Mouse (Mus musculus) heart, embryonic 12.5 days (tissue): ENCODE measurements around the gene Klhl22. TPM values are rescaled to one million over a fixed set of nuclear protein-coding genes. Genes with fewer than 3 reads are reported as not detected.

Experiments used
- ATAC-seq: fragments of 200-750 bp; cut with Nextera tagmentation; 2 replicates; pipeline ENCODE4 v1.8.0; 2017; ENCODE audit warnings: moderate TSS enrichment, moderate library complexity; ENCODE audit not compliant: insufficient number of reproducible peaks, low FRiP score
- H3K27ac ChIP-seq: fragments of 300-500 bp; sonication (generic); 2 replicates; pipeline ENCODE4 v1.5.1; 2016; ENCODE audit warnings: mild to moderate bottlenecking, moderate library complexity; ENCODE audit not compliant: poor library complexity, severe bottlenecking
- H3K27me3 ChIP-seq: fragments of 300-500 bp; sonication (generic); replicated peaks from 2 replicates; pipeline ENCODE4 v1.6.1; 2016; ENCODE audit warnings: mild to moderate bottlenecking, moderate library complexity
- H3K36me3 ChIP-seq: fragments of 300-500 bp; sonication (generic); 2 replicates; pipeline ENCODE4 v1.6.1; 2016; ENCODE audit warnings: mild to moderate bottlenecking, moderate library complexity
- H3K4me1 ChIP-seq: fragments of 300-500 bp; sonication (generic); replicated peaks from 2 replicates; pipeline ENCODE4 v1.6.1; 2016; ENCODE audit warnings: mild to moderate bottlenecking
- H3K4me2 ChIP-seq: fragments of 300-500 bp; sonication (generic); 2 replicates; pipeline ENCODE4 v1.6.1; 2016; ENCODE audit warnings: mild to moderate bottlenecking, moderate library complexity
- H3K4me3 ChIP-seq: fragments of 300-500 bp; sonication (generic); 2 replicates; pipeline ENCODE4 v1.5.1; 2016; ENCODE audit warnings: mild to moderate bottlenecking
- H3K9ac ChIP-seq: fragments of 300-500 bp; sonication (generic); 2 replicates; pipeline ENCODE4 v1.6.1; 2016; ENCODE audit warnings: mild to moderate bottlenecking, moderate library complexity
- H3K9me3 ChIP-seq: fragments of 300-500 bp; sonication (generic); replicated peaks from 2 replicates; pipeline ENCODE4 v1.6.1; 2016; ENCODE audit warnings: mild to moderate bottlenecking, moderate library complexity
- WGBS: fragments of 180-500 bp; shearing (Covaris S2); methylation state at CpG from one replicate; pipeline ENCODE4 v1.1.7; 2016; 5-methylcytosine and 5-hydroxymethylcytosine counted together
- polyA plus RNA-seq: library from polyadenylated mRNA; unstranded; fragments of >200 nt; fragmentation: Nextera tagmentation; extraction: Ambion mirVana; gene quantifications from 2 replicates; pipeline ENCODE4 v1.2.1, GENCODE M21; 2016

Gene Klhl22
- polyA plus RNA-seq, 1 experiment from 2014 or later = 42.7 TPM

GRCm38 (mm10) chr16:17833321-17833680 is 73.9 kb downstream of the Klhl22 start:
- under 1% methylated on average over 37 of the region's 37 CpGs for WGBS
- Histone ChIP-seq H3K4me2 (peak overlapping the region; percentile 100), H3K4me1 (peaks cover 16% of the 10 kb centered on the region), H3K9me3 (no peaks in the 10 kb centered on the region), H3K27me3 (peaks cover 98% of the 10 kb centered on the region), H3K36me3 (no peaks in the 10 kb centered on the region), H3K27ac (no peak overlapping the region), H3K9ac (peak overlapping the region; percentile 72), H3K4me3 (peak overlapping the region; percentile 72)
- ATAC-seq = peak; percentile 47; the same call in 1 of the 2 replicates

DNA sequence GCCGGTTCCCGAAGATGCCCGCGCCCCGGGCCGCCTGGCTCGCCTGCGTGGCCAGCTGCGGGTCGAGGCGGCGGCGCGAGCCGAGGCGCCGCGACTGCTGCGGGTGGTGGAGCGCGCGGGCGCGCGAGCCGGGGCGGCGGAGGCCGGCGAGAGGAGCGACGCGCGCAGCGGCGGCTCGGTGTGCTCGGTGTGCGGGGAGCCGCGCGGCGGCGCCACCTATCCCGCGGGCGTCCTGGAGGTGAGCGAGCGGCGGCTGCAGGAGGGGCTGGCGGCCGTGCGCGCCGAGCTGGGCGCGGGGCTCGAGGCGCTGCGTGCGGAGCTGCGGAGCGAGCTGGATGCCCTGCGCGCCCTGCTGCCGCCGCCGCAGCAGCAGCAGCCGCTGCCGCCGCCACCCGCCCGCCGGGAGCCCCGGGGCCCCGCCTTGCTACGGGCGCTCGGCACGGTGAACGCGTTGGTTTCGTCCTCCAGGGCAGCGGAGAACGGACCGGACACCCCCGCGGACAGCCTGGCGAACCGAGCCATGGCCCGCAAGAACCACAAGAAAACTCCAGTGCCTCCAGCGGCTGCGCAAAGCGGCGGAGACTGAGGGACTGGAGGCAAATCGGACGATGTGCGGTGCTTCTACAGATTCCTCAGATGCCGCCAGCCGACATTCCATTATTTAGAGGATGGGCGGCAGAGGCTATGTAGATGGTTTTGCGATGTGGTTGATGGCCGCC is 74.4 kb downstream of the Klhl22 start:
- Histone ChIP-seq H3K36me3 (no peaks in the 10 kb centered on the region), H3K9ac (peak overlapping the region; percentile 72), H3K9me3 (no peaks in the 10 kb centered on the region), H3K27ac (no peak overlapping the region), H3K4me2 (peak overlapping the region; percentile 100), H3K4me1 (peaks cover 16% of the 10 kb centered on the region), H3K4me3 (peak overlapping the region; percentile 72), H3K27me3 (peaks cover 93% of the 10 kb centered on the region)
- WGBS = 6% methylated on average over 102 of the region's 103 CpGs
- 0 out of 2 replicates have a peak, but pooled peaks have one; percentile 36 for ATAC-seq

DNA sequence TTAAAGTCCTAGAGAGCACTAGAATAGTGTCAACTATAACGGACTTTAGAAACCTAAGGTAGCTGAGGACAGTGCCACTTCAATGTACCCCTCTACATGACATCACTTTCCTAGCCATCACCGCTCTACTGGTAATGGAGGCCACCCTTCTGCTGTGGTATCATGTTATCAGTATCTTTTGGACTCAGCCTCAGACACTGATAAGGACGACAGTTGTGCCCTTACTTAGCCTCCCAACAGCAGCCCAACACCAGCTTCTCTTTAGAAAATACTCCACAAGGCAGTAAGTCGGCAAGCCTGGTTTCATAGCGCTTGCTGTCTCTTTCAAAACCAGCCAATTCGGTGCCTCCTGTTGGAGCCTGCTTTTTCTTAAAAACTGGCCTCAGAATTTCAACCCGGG is 75.1 kb downstream of the Klhl22 start:
- Histone ChIP-seq H3K4me1 (peaks cover 16% of the 10 kb centered on the region), H3K9ac (no peak overlapping the region), H3K4me2 (peak overlapping the region; percentile 100), H3K36me3 (no peaks in the 10 kb centered on the region), H3K27ac (no peak overlapping the region), H3K9me3 (no peaks in the 10 kb centered on the region), H3K27me3 (peaks cover 86% of the 10 kb centered on the region), H3K4me3 (peak overlapping the region; percentile 72)
- 37% methylated on average over 7 of the region's 7 CpGs for WGBS
- ATAC-seq = no peak

GRCm38 (mm10) chr16:17835481-17835880 is 76.1 kb downstream of the Klhl22 start:
- no peak for ATAC-seq
- WGBS = 40% methylated on average over 13 of the region's 13 CpGs
- Histone ChIP-seq H3K27ac (no peak overlapping the region), H3K4me1 (peaks cover 16% of the 10 kb centered on the region), H3K9ac (no peak overlapping the region), H3K4me2 (no peak overlapping the region), H3K9me3 (no peaks in the 10 kb centered on the region), H3K4me3 (no peak overlapping the region), H3K27me3 (peaks cover 77% of the 10 kb centered on the region), H3K36me3 (peaks cover 6% of the 10 kb centered on the region; the same call in 1 of the 2 replicates)

DNA sequence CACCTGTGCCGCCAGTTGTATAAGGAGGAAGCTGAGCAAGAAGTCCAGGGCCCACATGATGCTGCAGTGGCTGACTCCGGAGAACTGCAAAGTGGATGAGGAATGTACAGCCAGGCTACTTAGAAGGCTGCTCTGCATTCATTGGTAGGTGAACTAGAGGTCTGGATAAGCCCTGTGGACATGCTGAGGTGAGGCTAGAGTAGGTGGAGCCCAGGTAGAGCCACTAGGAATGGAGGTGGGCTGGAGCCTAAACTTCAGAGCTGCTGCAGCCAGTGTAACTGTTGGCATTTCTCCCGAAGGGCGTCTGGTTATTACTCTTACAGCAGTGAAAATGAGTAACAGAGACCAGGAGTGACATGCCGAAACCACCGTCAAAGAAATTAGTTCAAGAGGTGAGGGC is 78.6 kb downstream of the Klhl22 start, which contains the start of gene Car15:
Gene Car15, minus strand, starts transcription at position 314 of the 400 bp plus-strand sequence.
- peaks cover 51% of the 10 kb centered on the region for H3K27me3 ChIP-seq
- WGBS = 79% methylated on average over 6 of the region's 6 CpGs

DNA sequence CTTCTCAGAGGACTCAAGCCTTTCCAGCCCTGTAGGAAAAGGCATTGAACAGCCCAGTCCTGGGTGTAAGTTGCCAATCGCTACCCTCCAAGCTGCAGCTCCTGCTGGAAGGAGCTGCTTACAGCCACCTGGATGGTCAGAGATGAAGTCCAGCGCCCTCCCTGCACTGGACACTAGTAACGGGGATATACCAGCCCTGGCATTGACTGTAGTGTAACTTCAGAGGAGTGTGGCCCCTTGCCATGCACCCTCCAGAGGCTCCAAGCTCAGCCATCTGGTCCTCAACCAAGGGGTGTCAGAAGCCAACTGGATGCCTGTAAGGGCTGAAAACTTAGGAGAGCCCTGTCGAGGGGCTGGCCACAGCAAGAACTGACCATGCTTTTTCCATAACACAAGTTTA is 80.6 kb downstream of the Klhl22 start:
- 74% methylated on average over 4 of the region's 4 CpGs for WGBS
- H3K36me3 ChIP-seq = peaks cover 50% of the 10 kb centered on the region
- no peak for ATAC-seq

More for the DNA sequence above, 78.6 kb downstream of the Klhl22 start, which contains the start of gene Car15:
- Histone ChIP-seq H3K27ac (no peak within 1 kb of the TSS), H3K4me1 (peaks cover 12% of the 10 kb centered on the region), H3K9me3 (no peaks in the 10 kb centered on the region), H3K36me3 (peaks cover 31% of the 10 kb centered on the region), H3K9ac (no peak within 1 kb of the TSS), H3K4me3 (no peak within 1 kb of the TSS), H3K4me2 (no peak within 1 kb of the TSS)
- no peak for ATAC-seq

GRCm38 (mm10) chr16:17842437-17842836 is 83.0 kb downstream of the Klhl22 start:
- Histone ChIP-seq H3K9ac (no peak overlapping the region), H3K4me3 (no peak overlapping the region), H3K4me1 (no peaks in the 10 kb centered on the region), H3K4me2 (no peak overlapping the region), H3K27me3 (peaks cover 7% of the 10 kb centered on the region), H3K9me3 (no peaks in the 10 kb centered on the region), H3K27ac (no peak overlapping the region), H3K36me3 (peaks cover 73% of the 10 kb centered on the region)
- ATAC-seq = no peak
- 92% methylated on average over 7 of the region's 7 CpGs for WGBS

More for the DNA sequence above, 80.6 kb downstream of the Klhl22 start:
- no peak overlapping the region for H3K27ac ChIP-seq
- H3K27me3 ChIP-seq = peaks cover 32% of the 10 kb centered on the region
- H3K4me3 ChIP-seq = no peak overlapping the region
- H3K4me2 ChIP-seq = no peak overlapping the region
- no peaks in the 10 kb centered on the region for H3K4me1 ChIP-seq
- H3K9ac ChIP-seq = no peak overlapping the region
- no peaks in the 10 kb centered on the region for H3K9me3 ChIP-seq

Other genes starting within 250 kb of the Klhl22 start
- 35.9 and 37.0 TPM in 2 replicates for gene Thap7, start 228.5 kb upstream of the Klhl22 start, polyA plus RNA-seq
- gene Lrrc74b, start 198.4 kb upstream of the Klhl22 start, polyA plus RNA-seq = 0.09 and 0.23 TPM in 2 replicates
- gene P2rx6, start 197.7 kb upstream of the Klhl22 start, polyA plus RNA-seq = 0.86 and 1.2 TPM in 2 replicates
- 9.2 and 10.9 TPM in 2 replicates for gene Slc7a4, start 176.4 kb upstream of the Klhl22 start, polyA plus RNA-seq
- 30.3 and 31.4 TPM in 2 replicates for gene Smpd4, start 140.3 kb upstream of the Klhl22 start, polyA plus RNA-seq
- gene Ccdc74a, start 113.1 kb upstream of the Klhl22 start, polyA plus RNA-seq = 4.4 and 5.5 TPM in 2 replicates
- 36.9 and 39.9 TPM in 2 replicates for gene Med15, start 26.7 kb upstream of the Klhl22 start, polyA plus RNA-seq
- gene Scarf2, start 37.7 kb downstream of the Klhl22 start, polyA plus RNA-seq = 15.8 and 17.4 TPM in 2 replicates
- gene B830017H08Rik, start 73.5 kb downstream of the Klhl22 start, polyA plus RNA-seq = not detected in 2 replicates
- 1.5 and 1.7 TPM in 2 replicates for gene Car15, start 78.7 kb downstream of the Klhl22 start, polyA plus RNA-seq
- gene Gm20518, start 132.1 kb downstream of the Klhl22 start, polyA plus RNA-seq = 0.19 and 0.32 TPM in 2 replicates
- gene Tssk1, start 134.6 kb downstream of the Klhl22 start, polyA plus RNA-seq = 0.04 and 0.05 TPM in 2 replicates
- gene Dgcr2, start 138.9 kb downstream of the Klhl22 start, polyA plus RNA-seq = 54.5 and 56.8 TPM in 2 replicates
- gene Tssk2, start 139.0 kb downstream of the Klhl22 start, polyA plus RNA-seq = not detected in 2 replicates
- 30.2 and 31.6 TPM in 2 replicates for gene Ess2, start 151.7 kb downstream of the Klhl22 start, polyA plus RNA-seq
- gene Gsc2, start 155.4 kb downstream of the Klhl22 start, polyA plus RNA-seq = not detected in 2 replicates
- gene Slc25a1, start 168.6 kb downstream of the Klhl22 start, polyA plus RNA-seq = 37.6 and 37.8 TPM in 2 replicates
- not detected in 2 replicates for gene Vpreb2, start 220.8 kb downstream of the Klhl22 start, polyA plus RNA-seq